Mouse (Mus musculus): Measurements from ENCODE around the gene Lrrk2.

DNA sequence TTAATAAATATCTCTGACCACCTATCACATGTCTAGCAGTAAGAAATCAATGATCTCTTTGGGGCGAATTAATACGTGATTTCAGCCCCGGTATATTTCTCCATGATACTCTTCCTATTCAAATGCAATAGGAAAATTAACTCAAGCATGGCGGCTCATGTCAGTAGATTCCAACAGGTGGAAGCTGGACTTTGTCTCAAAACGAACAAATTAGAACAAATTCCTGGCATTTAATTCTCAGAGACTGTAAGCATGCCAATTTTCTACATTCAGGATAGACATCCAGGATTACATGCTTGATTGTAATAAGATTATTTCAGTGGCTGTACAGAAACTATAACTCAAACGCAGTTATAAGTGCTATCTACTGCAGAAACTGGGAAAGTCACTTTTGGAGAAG, 7.4 kb upstream of the Lrrk2 start:
- TF ChIP-seq POLR2A (IDR thresholded peaks at IDR 0.05; ENCODE audit: borderline replicate concordance, extremely low read depth, low read depth, low read length) (no peak), CTCF (IDR thresholded peaks at IDR 0.05; ENCODE audit: insufficient read depth, low read length) (no peak)

Measured in lung, adult 2 months (tissue).